Mouse (Mus musculus): ENCODE results near the gene Zfp36. TPM values are rescaled to one million over a fixed set of nuclear protein-coding genes. Genes with fewer than 3 reads are reported as not detected.
"Not testable (repeated sequence)": the region's sequence is repeated elsewhere in the genome, so short reads cannot be mapped to it uniquely, and the experiment has no call there.

Gene Zfp36
- polyA plus RNA-seq, 1 experiment from 2014 or later: 27.2 TPM

DNA sequence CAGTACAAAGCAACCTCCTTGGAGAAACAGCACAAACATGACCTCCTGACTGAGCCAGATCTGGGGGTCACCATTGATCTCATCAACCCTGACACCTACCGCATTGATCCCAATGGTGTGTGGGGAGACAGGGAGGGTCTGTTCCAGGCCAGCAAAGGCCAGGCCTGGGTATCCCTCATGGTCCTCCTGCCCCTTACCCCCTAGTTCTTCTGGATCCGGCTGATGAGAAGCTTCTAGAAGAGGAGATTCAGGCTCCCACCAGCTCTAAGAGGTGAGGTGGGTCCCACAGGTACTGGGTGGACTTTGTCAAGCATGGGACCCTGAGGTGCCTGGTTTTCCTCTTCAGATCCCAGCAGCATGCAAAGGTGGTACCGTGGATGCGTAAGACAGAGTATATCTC lies 15.4 kb upstream of the Zfp36 start:
- H3K4me3 ChIP-seq (replicated peaks): no peak overlapping the region
- H3K27ac ChIP-seq: no peak overlapping the region
- peaks cover 38% of the 10 kb centered on the region for H3K36me3 ChIP-seq
- no peak for ATAC-seq
- WGBS: 92% methylated on average over 4 of the region's 4 CpGs
- H3K4me1 ChIP-seq (replicated peaks): peaks cover 10% of the 10 kb centered on the region
- H3K9ac ChIP-seq: no peak overlapping the region
- no peak overlapping the region for H3K4me2 ChIP-seq (replicated peaks)
- no peaks in the 10 kb centered on the region for H3K27me3 ChIP-seq (replicated peaks)
- no peaks in the 10 kb centered on the region for H3K9me3 ChIP-seq

GRCm38 (mm10) chr7:28393272-28393951 lies 13.4 kb upstream of the Zfp36 start:
- peaks cover 14% of the 10 kb centered on the region for H3K4me1 ChIP-seq (replicated peaks)
- peaks cover 43% of the 10 kb centered on the region for H3K36me3 ChIP-seq
- no peaks in the 10 kb centered on the region for H3K27me3 ChIP-seq (replicated peaks)
- ATAC-seq: no peak; the same call in 1 of the 2 replicates
- WGBS: 4% methylated on average over 22 of the region's 22 CpGs
- peak overlapping the region; percentile 75 for H3K9ac ChIP-seq
- peak overlapping the region; percentile 77 for H3K4me3 ChIP-seq (replicated peaks)
- H3K27ac ChIP-seq: peak overlapping the region; percentile 70; the same call in 1 of the 2 replicates
- no peaks in the 10 kb centered on the region for H3K9me3 ChIP-seq
- peak overlapping the region; percentile 92 for H3K4me2 ChIP-seq (replicated peaks)

- Histone ChIP-seq H3K36me3 (peaks cover 38% of the 10 kb centered on the region), H3K27ac (peak within 1 kb of the TSS; percentile 70), H3K9ac (peak within 1 kb of the TSS; percentile 75), H3K9me3 (no peaks in the 10 kb centered on the region), H3K4me3 (replicated peaks) (peak within 1 kb of the TSS; percentile 83), H3K4me2 (replicated peaks) (peak within 1 kb of the TSS; percentile 92), H3K4me1 (replicated peaks) (peaks cover 14% of the 10 kb centered on the region), H3K27me3 (replicated peaks) (no peaks in the 10 kb centered on the region)
- WGBS: under 1% methylated on average over 58 of the region's 58 CpGs
- peak; percentile 98 for ATAC-seq
Observed at GRCm38 (mm10) chr7:28392429-28393271, 12.6 kb upstream of the Zfp36 start, which contains the start of the genes Med29 and Paf1. Gene Med29 (minus strand): TSS chr7:28392708. Gene Paf1 (plus strand): TSS chr7:28392951.

GRCm38 (mm10) chr7:28390331-28390730 lies 10.3 kb upstream of the Zfp36 start:
- H3K4me2 ChIP-seq (replicated peaks): no peak overlapping the region
- peaks cover 19% of the 10 kb centered on the region for H3K4me1 ChIP-seq (replicated peaks)
- H3K9ac ChIP-seq: no peak overlapping the region
- 96% methylated on average over 3 of the region's 3 CpGs for WGBS
- ATAC-seq: no peak
- H3K4me3 ChIP-seq (replicated peaks): no peak overlapping the region
- H3K27me3 ChIP-seq (replicated peaks): no peaks in the 10 kb centered on the region
- peaks cover 22% of the 10 kb centered on the region for H3K36me3 ChIP-seq
- H3K9me3 ChIP-seq: no peaks in the 10 kb centered on the region
- H3K27ac ChIP-seq: no peak overlapping the region

- H3K4me3 ChIP-seq (replicated peaks); H3K4me2 ChIP-seq (replicated peaks); H3K27me3 ChIP-seq (replicated peaks); H3K27ac ChIP-seq; H3K9me3 ChIP-seq; ATAC-seq; H3K9ac ChIP-seq: not testable (repeated sequence)
- 84% methylated on average over 7 of the region's 7 CpGs for WGBS
- Histone ChIP-seq H3K36me3 (0 out of 2 replicates have a peak, but pooled peaks cover 18% of the 10 kb centered on the region), H3K4me1 (replicated peaks) (peaks cover 26% of the 10 kb centered on the region)
Observed at GRCm38 (mm10) chr7:28387384-28387783, 7.3 kb upstream of the Zfp36 start.

DNA sequence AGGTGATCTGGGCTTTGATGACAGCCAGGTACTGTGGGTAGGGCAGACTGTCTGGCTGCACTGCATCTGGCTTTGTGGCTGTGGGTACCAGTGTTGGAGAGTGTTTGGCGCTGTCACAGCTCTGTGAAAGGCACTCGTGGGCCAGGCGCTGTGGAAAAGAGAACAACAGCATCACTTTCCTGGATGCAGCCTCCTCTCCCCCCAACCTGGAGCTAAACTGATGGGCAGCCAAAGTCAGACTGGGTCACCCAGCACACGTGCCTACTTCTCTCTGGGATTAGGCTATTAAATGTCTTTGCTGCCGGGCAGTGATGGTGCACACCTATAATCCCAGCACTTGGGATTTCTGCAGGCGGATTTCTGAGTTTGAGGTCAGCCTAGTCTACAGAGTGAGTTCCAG lies 6.8 kb upstream of the Zfp36 start:
- H3K4me3 ChIP-seq (replicated peaks); H3K9ac ChIP-seq; ATAC-seq; H3K4me2 ChIP-seq (replicated peaks); H3K27me3 ChIP-seq (replicated peaks); H3K9me3 ChIP-seq; H3K27ac ChIP-seq: not testable (repeated sequence)
- Histone ChIP-seq H3K36me3 (0 out of 2 replicates have a peak, but pooled peaks cover 18% of the 10 kb centered on the region), H3K4me1 (replicated peaks) (peaks cover 28% of the 10 kb centered on the region)
- WGBS: 82% methylated on average over 6 of the region's 6 CpGs

- H3K9ac ChIP-seq: no peak overlapping the region
- H3K27ac ChIP-seq: 0 out of 2 replicates have a peak overlapping the region, but pooled peaks have one; percentile 0
- ATAC-seq: peak; percentile 29
- no peaks in the 10 kb centered on the region for H3K27me3 ChIP-seq (replicated peaks)
- peaks cover 29% of the 10 kb centered on the region for H3K4me1 ChIP-seq (replicated peaks)
- 0 out of 2 replicates have a peak, but pooled peaks cover 18% of the 10 kb centered on the region for H3K36me3 ChIP-seq
- H3K9me3 ChIP-seq: no peaks in the 10 kb centered on the region
- no peak overlapping the region for H3K4me2 ChIP-seq (replicated peaks)
- no peak overlapping the region for H3K4me3 ChIP-seq (replicated peaks)
- WGBS: 5% methylated on average over 4 of the region's 4 CpGs
Observed at GRCm38 (mm10) chr7:28386462-28386861, 6.4 kb upstream of the Zfp36 start.

- H3K4me1 ChIP-seq (replicated peaks): peaks cover 32% of the 10 kb centered on the region
- 79% methylated on average over 7 of the region's 7 CpGs for WGBS
- 0 out of 2 replicates have a peak, but pooled peaks cover 18% of the 10 kb centered on the region for H3K36me3 ChIP-seq
- H3K9ac ChIP-seq: no peak overlapping the region
- no peaks in the 10 kb centered on the region for H3K27me3 ChIP-seq (replicated peaks)
- no peak overlapping the region for H3K4me3 ChIP-seq (replicated peaks)
- H3K4me2 ChIP-seq (replicated peaks): no peak overlapping the region
- no peaks in the 10 kb centered on the region for H3K9me3 ChIP-seq
- 0 out of 2 replicates have a peak overlapping the region, but pooled peaks have one; percentile 0 for H3K27ac ChIP-seq
- no peak for ATAC-seq
Observed at GRCm38 (mm10) chr7:28386007-28386406, 6.0 kb upstream of the Zfp36 start.

- H3K9ac ChIP-seq: no peak overlapping the region
- peaks cover 41% of the 10 kb centered on the region for H3K4me1 ChIP-seq (replicated peaks)
- ATAC-seq: no peak
- H3K36me3 ChIP-seq: 0 out of 2 replicates have a peak, but pooled peaks cover 13% of the 10 kb centered on the region
- H3K9me3 ChIP-seq: no peaks in the 10 kb centered on the region
- 93% methylated on average over 9 of the region's 9 CpGs for WGBS
- H3K4me2 ChIP-seq (replicated peaks): no peak overlapping the region
- H3K27me3 ChIP-seq (replicated peaks): no peaks in the 10 kb centered on the region
- H3K4me3 ChIP-seq (replicated peaks): no peak overlapping the region
- no peak overlapping the region for H3K27ac ChIP-seq
Observed at GRCm38 (mm10) chr7:28385196-28385595, 5.1 kb upstream of the Zfp36 start.

- no peak overlapping the region for H3K4me3 ChIP-seq (replicated peaks)
- 0 out of 2 replicates have a peak, but pooled peaks cover 8% of the 10 kb centered on the region for H3K36me3 ChIP-seq
- no peak for ATAC-seq
- 80% methylated on average over 6 of the region's 6 CpGs for WGBS
- no peaks in the 10 kb centered on the region for H3K27me3 ChIP-seq (replicated peaks)
- no peak overlapping the region for H3K9ac ChIP-seq
- H3K27ac ChIP-seq: peak overlapping the region; percentile 98; the same call in 1 of the 2 replicates
- H3K4me1 ChIP-seq (replicated peaks): peaks cover 43% of the 10 kb centered on the region
- H3K9me3 ChIP-seq: no peaks in the 10 kb centered on the region
- no peak overlapping the region for H3K4me2 ChIP-seq (replicated peaks)
Observed at GRCm38 (mm10) chr7:28384162-28384561, 4.1 kb upstream of the Zfp36 start.

DNA sequence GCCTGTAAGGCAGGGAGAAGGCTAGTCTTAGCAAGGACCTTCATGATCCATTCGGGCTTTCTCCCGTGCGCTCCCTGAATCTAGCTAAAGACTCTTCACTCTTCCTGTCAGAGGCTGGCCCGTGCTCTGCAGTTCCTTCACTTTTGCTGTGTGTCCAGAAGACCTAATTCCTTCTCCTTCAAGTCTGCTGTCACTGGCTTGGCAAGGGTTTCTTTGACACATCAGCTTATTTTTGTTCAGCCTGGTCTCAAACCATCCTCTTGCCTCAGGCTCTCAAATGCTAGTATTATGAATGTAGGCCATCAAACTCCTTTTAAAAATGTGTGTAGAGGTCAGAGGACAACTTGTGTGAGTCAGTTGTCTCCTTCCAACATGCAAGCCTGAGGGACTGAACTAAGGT lies 3.6 kb upstream of the Zfp36 start:
- Histone ChIP-seq H3K9ac (no peak overlapping the region), H3K36me3 (0 out of 2 replicates have a peak, but pooled peaks cover 3% of the 10 kb centered on the region), H3K4me1 (replicated peaks) (peaks cover 43% of the 10 kb centered on the region), H3K4me2 (replicated peaks) (peak overlapping the region; percentile 71; the same call in 1 of the 2 replicates), H3K9me3 (no peaks in the 10 kb centered on the region), H3K4me3 (replicated peaks) (no peak overlapping the region), H3K27ac (peak overlapping the region; percentile 98), H3K27me3 (replicated peaks) (no peaks in the 10 kb centered on the region)
- WGBS: 74% methylated on average over 4 of the region's 4 CpGs
- no peak for ATAC-seq

DNA sequence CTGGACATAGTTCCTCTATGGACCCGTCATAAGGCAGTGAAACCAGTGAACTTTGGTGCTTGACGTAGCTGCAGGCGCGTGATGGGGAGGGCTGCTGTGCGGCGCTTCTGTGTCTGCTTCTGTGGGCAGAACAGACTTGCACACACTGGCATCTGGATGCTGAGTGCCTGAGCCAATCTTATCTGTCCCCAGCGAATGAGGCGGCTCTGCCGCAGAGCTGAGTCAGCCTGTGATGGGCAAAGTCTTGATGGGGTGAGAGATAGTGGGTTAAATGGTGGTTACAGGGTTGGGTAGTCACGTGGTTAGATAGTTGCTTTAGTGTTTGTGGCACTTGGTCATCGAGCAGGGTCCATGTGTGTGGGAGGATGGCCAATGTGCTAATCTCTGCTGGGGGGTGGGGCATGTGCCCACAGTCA lies 2.9 kb upstream of the Zfp36 start:
- peaks cover 45% of the 10 kb centered on the region for H3K4me1 ChIP-seq (replicated peaks)
- peak overlapping the region; percentile 98 for H3K27ac ChIP-seq
- no peak overlapping the region for H3K9ac ChIP-seq
- H3K4me3 ChIP-seq (replicated peaks): peak overlapping the region; percentile 6; the same call in 1 of the 2 replicates
- H3K36me3 ChIP-seq: 0 out of 2 replicates have a peak, but pooled peaks cover 3% of the 10 kb centered on the region
- 36% methylated on average over 11 of the region's 11 CpGs for WGBS
- no peaks in the 10 kb centered on the region for H3K9me3 ChIP-seq
- no peaks in the 10 kb centered on the region for H3K27me3 ChIP-seq (replicated peaks)
- ATAC-seq: peak; percentile 68
- H3K4me2 ChIP-seq (replicated peaks): peak overlapping the region; percentile 71

All from intestine, embryonic 15.5 days (tissue).